Mouse (Mus musculus) cerebellum, postnatal 10 days (tissue): ENCODE results near the gene Dpm3.
A peak's percentile ranks its signal among the peaks of the same experiment; 100 is the strongest.
"Not testable (repeated sequence)": the region's sequence is repeated elsewhere in the genome, so short reads cannot be mapped to it uniquely, and the experiment has no call there.

ENCODE experiments used
- DNase-seq, 2 experiments: peaks; one replicate each; pipeline ENCODE4 v3.0.0; 2021; ENCODE audit warnings: mixed read lengths in 2 of 2

The Dpm3 gene

GRCm38 (mm10) chr3:89259076-89259475 is at the start of gene Dpm3:
TSS of gene Dpm3 (plus strand) at chr3:89259358.
- no peak for DNase-seq

GRCm38 (mm10) chr3:89209731-89210130 is 49.4 kb upstream of the Dpm3 start:
- DNase-seq: no peak

- DNase-seq: no peak
Measured at GRCm38 (mm10) chr3:89210162-89210561, 49.0 kb upstream of the Dpm3 start.

- peak in 1 of 2 experiments; percentile 47 for DNase-seq
Measured at GRCm38 (mm10) chr3:89210731-89211130, 48.4 kb upstream of the Dpm3 start.

DNA sequence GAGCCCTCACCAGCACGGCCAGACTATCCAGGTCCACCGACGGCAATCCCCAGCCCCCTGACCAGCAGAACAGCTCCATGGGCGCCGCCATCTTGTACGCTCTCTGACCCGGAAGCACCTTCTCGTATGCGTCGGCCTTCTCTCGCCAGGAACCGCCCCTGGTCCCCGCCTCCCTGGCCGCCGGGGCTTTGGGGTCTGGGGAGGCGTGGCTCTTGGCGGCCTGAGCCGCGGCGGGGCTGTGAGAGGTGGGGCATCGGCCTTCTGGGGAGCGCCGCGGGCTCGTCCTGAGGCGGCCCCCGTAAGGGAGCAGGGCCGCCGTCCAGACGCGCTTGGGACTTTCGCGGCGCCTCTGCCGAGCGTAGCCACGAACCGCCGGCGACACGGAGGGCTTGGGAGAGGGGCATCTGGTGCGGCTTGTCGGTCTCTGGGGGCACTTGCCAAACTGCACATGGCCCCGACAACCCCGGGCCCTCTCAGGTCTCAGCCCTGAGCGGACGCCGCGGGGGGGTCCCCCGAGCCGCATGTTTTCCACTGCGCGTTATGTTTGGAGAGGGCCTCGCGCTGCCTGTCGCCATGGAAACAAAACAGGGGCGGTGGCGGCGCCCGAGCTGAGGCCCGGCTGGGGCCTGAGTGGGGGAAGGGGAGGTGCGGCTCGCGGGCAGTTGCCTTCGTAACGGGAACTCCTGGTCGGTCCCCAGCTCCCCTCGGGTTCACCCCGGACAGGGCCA is 45.2 kb upstream of the Dpm3 start:
- DNase-seq: peak; percentile 96 to 97

- no peak for DNase-seq
Measured at GRCm38 (mm10) chr3:89214681-89215411, 44.3 kb upstream of the Dpm3 start, which contains the start of gene Thbs3. TSS of gene Thbs3 (plus strand) at chr3:89215180.

- peak; percentile 94 to 95 for DNase-seq
Measured at GRCm38 (mm10) chr3:89215853-89216252, 43.3 kb upstream of the Dpm3 start.

GRCm38 (mm10) chr3:89216407-89216806 is 42.8 kb upstream of the Dpm3 start:
- DNase-seq: not testable (repeated sequence)

DNA sequence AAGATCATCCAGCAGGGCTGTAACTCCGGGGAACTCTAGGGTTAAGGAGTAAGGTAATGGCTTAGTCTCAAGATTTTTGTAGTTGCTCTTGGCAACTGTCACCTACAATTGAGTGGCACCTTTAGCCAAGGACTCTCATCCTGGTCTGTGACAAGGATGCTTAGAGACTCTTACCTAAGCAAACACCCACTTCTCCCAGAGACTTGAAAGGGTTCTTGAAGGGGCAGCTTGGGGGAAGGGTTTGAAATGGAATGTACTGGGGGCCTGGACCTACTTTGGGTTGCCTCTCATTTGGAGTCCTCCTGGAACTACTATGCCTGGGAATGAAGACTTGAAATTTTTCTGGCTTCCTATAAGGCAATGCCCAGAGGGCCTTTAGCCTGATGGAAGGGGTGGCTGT is 40.9 kb upstream of the Dpm3 start:
- DNase-seq: no peak

DNA sequence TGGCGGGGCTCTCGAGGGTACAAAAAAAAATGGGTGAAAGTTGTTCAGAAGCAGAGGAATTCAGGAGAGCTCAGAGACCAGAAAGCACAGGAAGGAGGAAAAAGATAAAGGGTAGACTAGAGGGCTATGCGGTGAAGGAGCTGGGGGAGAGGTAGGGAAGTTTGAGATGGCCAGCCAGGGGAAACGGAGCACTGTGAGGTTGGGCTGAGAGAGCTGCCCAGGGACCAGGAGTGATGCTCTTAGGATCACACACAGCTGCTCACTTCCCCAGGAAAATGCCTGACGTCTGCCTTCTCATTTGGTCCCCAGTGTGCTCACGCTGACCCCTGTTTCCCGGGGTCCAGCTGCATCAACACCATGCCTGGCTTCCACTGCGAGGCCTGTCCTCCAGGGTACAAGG is 39.6 kb upstream of the Dpm3 start:
- no peak for DNase-seq

DNA sequence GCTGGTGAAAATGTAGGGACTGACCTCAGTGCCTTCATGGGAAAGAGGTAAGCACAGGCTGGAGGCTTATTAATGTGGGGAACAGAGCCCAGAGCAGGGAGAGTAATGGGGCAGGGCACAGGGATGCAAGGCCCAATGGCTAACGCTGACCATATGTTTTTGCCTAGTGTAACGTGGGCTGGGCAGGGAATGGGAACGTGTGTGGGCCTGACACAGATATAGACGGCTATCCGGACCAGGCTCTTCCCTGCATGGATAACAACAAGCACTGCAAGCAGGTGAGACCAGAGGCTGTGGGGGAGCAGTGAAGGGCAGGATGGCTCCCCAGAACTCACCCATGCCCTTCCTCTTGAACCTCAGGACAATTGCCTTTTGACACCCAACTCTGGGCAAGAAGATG is 38.0 kb upstream of the Dpm3 start:
- DNase-seq: no peak

- no peak for DNase-seq
Measured at GRCm38 (mm10) chr3:89224796-89225195, 34.4 kb upstream of the Dpm3 start.

GRCm38 (mm10) chr3:89225321-89225815 is 33.8 kb upstream of the Dpm3 start:
- no peak for DNase-seq

- DNase-seq: no peak
Measured at GRCm38 (mm10) chr3:89225918-89226317, 33.2 kb upstream of the Dpm3 start.

DNA sequence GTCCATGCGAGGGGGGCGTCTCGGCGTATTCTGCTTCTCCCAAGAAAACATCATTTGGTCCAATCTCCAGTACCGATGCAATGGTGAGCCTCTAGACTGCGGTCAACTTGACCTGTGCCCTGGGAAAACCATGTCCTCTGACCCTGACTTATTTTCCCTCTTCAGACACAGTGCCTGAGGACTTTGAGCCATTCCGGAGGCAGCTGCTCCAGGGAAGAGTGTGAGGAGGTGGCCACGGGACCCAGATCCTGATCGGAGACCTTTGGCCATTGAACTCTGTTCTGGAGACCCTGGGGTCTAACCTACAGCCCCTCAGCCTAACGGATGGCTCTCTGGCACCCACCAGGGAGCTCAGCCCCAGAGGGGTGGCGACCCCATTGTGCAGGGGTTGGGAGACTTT is 32.8 kb upstream of the Dpm3 start:
- DNase-seq: no peak

- no peak for DNase-seq
Measured at GRCm38 (mm10) chr3:89226900-89227299, 32.3 kb upstream of the Dpm3 start, which contains the start of gene Mtx1. TSS of gene Mtx1 (minus strand) at chr3:89227088.

DNA sequence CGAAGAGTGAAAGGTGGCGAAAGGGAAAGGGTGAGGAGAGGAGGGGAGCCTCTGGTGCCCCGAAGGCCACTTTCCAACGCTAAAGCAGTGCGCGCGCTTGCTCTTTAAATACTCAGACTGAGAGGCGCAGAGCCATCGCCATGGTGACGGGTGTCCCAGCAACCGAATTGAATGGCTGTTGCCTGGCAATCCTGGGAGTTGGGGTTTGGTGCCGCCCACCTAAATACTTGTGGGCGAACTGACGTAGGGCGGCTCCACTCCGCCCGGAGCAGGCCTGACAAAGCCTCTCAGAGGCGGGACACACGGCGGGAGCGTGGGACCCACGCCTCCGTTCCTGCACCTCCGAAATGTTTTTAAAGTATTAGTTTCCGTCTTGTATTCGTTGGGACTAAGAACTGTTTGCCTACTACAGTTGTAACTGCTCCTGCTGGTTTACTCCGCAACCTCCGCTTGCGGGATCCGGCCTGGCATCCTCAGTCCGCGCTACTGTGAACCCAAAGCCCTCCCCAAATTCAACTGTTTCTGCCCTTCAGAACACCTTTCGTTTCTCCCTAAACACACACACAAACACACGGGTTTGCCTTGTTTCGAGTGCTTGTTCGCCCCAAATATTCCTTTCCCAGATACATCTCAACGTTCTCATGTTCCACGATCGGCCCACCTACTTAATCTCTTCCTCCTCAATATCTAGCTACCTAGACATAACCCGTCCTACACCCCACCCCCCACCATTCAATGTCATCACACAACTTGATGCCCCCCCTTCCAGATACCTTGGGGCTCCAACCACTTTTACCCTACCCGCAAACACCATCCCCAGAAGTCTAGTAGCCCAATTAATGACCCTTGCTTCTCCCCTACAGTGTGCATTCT is 31.6 kb upstream of the Dpm3 start:
- DNase-seq: peak; percentile 77 to 83

GRCm38 (mm10) chr3:89228180-89228549 is 31.0 kb upstream of the Dpm3 start:
- peak; percentile 94 to 96 for DNase-seq

DNA sequence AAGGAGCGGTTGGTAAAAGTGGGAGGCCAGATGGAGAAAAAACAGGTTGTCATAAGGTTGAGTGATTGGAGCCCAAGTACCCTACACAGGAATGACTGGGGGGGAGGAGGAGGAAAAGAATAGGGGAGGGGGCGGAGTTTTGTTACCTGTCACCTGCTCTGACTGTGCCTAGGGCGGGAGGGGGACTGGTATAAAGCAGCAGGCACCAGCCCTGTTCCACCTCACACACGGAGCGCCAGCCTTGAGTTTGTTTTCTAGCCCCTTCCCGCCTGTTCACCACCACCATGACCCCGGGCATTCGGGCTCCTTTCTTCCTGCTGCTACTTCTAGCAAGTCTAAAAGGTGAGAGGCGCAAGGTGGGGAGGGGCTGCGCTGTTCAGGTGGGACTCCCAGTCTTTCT is 30.3 kb upstream of the Dpm3 start, which contains the start of gene Muc1:
Gene Muc1 (plus strand): TSS at position 222 of the 400 bp plus-strand sequence.
- no peak for DNase-seq

GRCm38 (mm10) chr3:89229276-89229675 is 29.9 kb upstream of the Dpm3 start:
- no peak for DNase-seq

DNA sequence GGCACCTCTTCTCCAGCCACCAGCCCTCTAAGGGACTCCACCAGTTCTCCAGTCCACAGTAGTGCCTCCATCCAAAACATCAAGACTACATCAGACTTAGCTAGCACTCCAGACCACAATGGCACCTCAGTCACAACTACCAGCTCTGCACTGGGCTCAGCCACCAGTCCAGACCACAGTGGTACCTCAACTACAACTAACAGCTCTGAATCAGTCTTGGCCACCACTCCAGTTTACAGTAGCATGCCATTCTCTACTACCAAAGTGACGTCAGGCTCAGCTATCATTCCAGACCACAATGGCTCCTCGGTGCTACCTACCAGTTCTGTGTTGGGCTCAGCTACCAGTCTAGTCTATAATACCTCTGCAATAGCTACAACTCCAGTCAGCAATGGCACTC is 28.6 kb upstream of the Dpm3 start:
- no peak for DNase-seq

- DNase-seq: no peak
Measured at GRCm38 (mm10) chr3:89231345-89231744, 27.8 kb upstream of the Dpm3 start.

- DNase-seq: peak; percentile 54 to 55
Measured at GRCm38 (mm10) chr3:89231772-89232275, 27.3 kb upstream of the Dpm3 start.
